Mouse (Mus musculus) adrenal gland, postnatal 4 days (tissue): ENCODE measurements at regions not wholly inside any gene's neighbourhood (a gene's known extent, or its start where the extent isn't known, plus 50 kb on each side); places are given as distances from the start of the nearest gene placed in this dataset.

ENCODE experiments used
- DNase-seq, 2 experiments: peaks; one replicate each; pipeline ENCODE4 v3.0.0; 2021 to 2022; ENCODE audit warnings: low spot score in 2 of 2, mixed read lengths in 2 of 2

- DNase-seq, result no peak
Measured at GRCm38 (mm10) chr2:166357824-166358223, 202.4 kb upstream of the Sulf2 start.

- DNase-seq, result no peak
Measured at GRCm38 (mm10) chr2:166355944-166356343, 200.5 kb upstream of the Sulf2 start.

GRCm38 (mm10) chr2:166355446-166355845 lies 200.0 kb upstream of the Sulf2 start:
- no peak for DNase-seq

GRCm38 (mm10) chr2:166354391-166354790 lies 198.9 kb upstream of the Sulf2 start:
- DNase-seq, result no peak

DNA sequence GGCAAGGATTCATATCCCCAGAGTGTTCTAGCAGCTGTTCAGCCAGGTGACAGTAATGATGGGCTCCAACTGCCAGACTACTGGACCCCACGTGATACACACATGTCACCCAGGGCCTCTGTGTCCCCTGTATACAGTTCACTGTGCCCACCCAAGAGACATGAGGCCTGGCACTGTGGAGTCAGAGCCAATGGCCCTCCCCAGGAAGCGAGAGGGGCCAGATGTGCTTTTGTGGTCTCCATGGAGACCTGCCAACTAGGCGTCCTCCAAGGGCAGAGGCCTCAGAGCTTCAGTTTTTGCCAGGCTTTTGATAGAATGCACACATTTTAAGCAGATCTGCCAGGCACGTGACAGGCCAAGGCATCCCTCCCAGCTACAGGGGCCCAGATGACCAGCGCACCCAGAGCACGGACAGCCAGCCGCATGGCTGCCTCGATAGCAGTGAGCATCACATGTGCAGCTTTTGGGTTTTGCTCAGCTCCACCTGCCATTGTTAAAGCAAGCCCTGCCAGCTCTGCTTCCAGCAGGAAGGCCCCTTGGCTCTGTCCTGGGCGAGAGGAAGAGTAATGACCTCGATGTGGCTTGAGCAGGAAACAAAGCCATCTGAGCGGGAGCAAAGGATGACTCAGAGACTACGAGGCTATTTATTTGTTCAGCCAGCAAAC lies 198.1 kb upstream of the Sulf2 start:
- DNase-seq, result peak in 1 of 2 experiments; percentile 28

GRCm38 (mm10) chr2:166351984-166352383 lies 196.5 kb upstream of the Sulf2 start:
- DNase-seq, result no peak

DNA sequence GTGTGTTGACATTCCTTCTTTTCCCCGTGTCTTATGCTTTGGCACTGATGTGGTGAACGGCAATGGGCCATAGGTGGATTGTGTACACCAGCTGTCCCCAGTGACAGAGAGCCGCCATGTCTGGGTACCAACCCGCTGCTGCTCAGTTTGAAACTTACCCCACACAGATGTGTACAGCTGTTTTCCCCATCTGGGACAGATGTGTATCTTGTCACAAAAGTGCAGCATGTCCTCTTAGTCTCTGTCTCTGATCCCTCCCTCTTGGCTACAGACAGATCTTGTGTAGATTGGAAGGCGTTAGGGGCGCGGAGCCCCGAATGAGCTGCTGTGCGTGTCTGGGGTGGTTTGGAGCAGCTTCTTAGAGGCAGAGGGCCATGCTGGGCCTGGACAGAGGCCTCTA lies 196.1 kb upstream of the Sulf2 start:
- DNase-seq, result no peak

DNA sequence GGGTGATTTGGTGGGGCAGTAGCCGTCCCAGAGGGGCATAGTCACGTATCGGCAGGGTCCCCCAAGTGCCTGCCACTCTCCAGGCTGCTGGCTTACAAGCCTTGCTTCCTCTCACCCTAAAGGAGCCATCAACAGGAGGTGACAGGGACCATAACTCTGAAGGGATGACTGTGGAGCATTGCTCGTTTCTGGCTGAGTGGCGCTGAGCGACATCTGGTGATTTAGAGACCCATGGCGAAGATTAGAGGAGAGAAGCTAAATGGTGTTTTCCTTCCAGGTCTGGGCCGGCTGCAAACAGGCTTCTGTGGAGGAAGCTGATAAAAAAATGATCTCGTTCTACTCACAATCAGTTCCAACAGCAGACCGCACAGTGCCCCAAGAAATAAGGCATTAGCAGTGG lies 193.2 kb upstream of the Sulf2 start:
- DNase-seq, result no peak

GRCm38 (mm10) chr2:166346421-166347182 lies 191.1 kb upstream of the Sulf2 start:
- no peak for DNase-seq

GRCm38 (mm10) chr2:166343551-166344340 lies 188.3 kb upstream of the Sulf2 start:
- DNase-seq, result no peak

DNA sequence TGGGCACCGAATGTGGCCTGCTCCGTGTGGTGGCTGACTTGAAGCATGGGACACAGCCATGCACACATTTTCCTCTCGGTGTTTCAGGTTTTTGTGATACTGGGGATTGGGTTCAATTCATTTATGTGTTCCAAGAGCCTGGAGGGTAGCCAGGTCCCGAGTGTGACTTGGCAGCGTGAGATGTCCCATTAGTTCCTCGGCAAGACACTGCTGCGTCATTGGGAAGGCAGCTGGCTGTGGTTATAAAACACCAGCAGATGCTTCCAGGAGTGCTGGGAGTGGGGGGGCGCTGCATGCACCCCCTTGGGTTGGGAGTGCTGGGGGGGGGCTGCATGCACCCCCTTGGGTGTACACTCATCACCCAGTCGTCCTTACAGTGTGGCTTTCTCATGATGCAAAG lies 186.9 kb upstream of the Sulf2 start:
- no peak for DNase-seq

GRCm38 (mm10) chr2:166340196-166340595 lies 184.7 kb upstream of the Sulf2 start:
- no peak for DNase-seq

GRCm38 (mm10) chr2:166339427-166339826 lies 184.0 kb upstream of the Sulf2 start:
- no peak for DNase-seq

GRCm38 (mm10) chr2:166338396-166339085 lies 183.1 kb upstream of the Sulf2 start:
- DNase-seq, result no peak

DNA sequence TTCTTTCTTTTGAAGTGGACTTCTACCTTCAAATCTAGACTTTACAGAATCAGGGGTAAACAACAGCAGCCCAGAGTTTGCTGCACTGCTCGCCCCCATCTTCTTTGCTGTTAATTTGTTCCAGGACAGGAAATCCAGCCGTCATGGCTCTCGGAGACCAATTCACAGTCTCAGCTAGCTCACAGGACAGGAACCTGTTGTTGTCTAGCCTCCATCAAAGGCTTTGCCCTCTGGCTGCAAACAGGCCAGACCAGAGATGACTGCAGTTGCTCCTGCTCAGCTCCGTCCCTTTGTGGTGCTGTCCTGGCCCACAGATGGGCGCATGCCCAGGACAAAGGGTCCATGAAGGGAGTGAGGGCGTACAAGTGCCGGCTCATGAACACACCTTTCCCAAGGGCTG lies 182.2 kb upstream of the Sulf2 start:
- DNase-seq, result no peak

- no peak for DNase-seq
Measured at GRCm38 (mm10) chr2:166335702-166336101, 180.2 kb upstream of the Sulf2 start.

DNA sequence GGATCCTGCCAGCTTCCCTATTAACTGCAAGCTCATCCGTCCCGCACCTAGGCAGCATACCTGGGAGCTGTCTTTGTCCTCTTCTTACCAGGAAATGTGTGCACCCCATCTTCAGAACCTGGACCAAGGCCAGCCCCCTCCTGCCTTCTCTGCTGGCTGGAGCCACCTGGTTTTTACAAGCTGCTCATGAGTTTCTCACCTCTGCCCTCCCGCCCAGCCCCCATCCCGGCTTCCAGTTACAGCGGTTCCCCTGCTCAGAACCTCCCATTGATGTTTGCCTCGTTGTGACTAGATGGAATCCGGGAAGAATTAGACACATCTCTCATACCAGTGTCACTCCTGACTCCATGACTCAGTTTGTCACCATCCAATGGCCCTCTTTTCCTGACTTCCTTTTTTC lies 179.1 kb upstream of the Sulf2 start:
- DNase-seq, result no peak

DNA sequence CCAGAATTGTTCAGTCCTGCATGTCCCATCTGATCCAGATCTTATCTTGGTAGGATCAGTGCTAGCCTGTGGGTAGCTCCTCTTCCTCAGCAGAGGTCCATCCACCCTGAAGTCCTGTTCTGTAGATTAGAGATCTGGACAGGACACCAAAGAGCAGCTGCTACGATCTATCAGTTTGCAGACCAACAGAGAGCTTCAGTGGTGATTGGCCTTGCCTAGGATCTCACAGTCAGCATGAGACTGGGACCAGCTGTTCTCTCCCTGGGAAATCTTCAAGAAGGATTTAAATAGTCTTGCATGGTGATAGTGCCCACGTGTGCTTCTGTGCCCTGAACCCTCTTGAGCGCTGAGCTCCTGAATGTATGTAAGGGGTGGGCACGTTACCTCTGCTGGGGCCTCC lies 178.4 kb upstream of the Sulf2 start:
- no peak for DNase-seq

DNA sequence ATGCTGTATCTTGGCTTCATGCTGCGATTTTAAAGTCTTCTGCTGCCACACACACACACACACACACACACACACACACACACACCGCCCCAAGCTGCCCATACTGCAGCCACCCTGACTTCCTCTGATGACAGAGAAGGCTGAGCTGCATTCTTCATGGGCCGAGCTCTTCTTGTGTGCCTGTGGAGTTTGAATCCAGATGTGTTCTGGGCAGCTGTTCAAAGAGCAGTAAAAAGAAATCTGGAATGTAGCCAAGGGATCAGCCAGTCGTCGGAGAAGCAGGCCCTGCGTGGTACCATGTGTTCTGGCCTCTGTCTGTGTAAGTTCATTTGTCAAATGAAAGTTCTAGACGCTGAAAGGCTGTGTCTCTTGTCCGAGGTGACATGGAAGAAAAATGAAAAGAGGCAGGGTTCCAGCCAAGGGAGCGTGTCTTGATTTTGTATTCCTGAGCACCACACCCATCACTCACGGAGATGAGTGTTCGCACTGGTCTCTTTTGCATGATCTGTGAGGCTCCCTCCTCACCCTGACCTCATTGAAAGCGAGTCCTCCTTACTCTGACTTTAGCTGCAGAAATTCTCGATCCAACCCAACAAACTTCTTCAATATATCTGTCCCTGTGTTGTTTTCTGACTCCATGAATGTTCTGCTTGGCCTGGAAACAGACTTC lies 177.4 kb upstream of the Sulf2 start:
- no peak for DNase-seq

- no peak for DNase-seq
Measured at GRCm38 (mm10) chr2:166331192-166331591, 175.7 kb upstream of the Sulf2 start.

DNA sequence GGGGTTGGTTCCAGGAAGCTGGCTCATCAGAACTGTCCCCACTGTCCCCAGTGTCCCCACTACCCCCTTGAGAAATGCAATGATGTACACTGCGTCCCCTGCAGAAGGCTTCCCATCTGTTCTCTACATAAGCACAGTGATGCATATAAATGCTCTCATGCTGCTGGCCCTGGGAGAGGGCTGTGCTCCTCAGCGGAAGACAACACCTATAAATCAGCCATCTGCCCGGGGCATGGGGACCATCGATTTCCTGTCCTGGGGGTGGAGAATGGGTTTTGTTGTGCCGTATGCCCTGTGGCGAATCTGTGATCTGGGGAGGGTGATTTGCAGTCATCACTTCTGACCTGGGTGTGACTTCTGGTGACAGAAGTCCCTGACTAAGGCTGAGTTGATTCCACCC lies 174.9 kb upstream of the Sulf2 start:
- no peak for DNase-seq
